Mouse (Mus musculus) embryonic fibroblast, embryonic 13.5 days (primary cell): ENCODE measurements around the gene Ttc30a2.

ENCODE experiments used
- CTCF ChIP-seq: IDR thresholded peaks from 2 replicates; pipeline ENCODE4 v1.5.1; 2011; ENCODE audit warnings: mild to moderate bottlenecking, control low read depth, low read length, moderate library complexity, borderline replicate concordance; ENCODE audit not compliant: insufficient read depth
- POLR2A ChIP-seq: IDR thresholded peaks from 2 replicates; pipeline ENCODE4 v1.6.1; 2011; ENCODE audit warnings: low read depth, mild to moderate bottlenecking, control low read depth, low read length, moderate library complexity

- TF ChIP-seq POLR2A (no peak), CTCF (no peak)
These were observed 24.6 kb downstream of the Ttc30a2 start for GRCm38 (mm10) chr2:75953320-75953719.
